Mouse (Mus musculus): Measurements from ENCODE around the gene Znrd1as. TPM values are rescaled to one million over a fixed set of nuclear protein-coding genes. Genes with fewer than 3 reads are reported as not detected.

Gene Znrd1as
- total RNA-seq, 2 experiments from 2014 or later: 5.5 to 6.6 TPM

- DNase-seq (ENCODE audit: low spot score in 2 of 2): no peak
These were observed 35.5 kb downstream of the Znrd1as start for GRCm38 (mm10) chr17:36993770-36994325.

- DNase-seq (ENCODE audit: low spot score in 2 of 2): no peak
These were observed 36.1 kb downstream of the Znrd1as start for GRCm38 (mm10) chr17:36994528-36994927.

GRCm38 (mm10) chr17:36995448-36995847, 37.1 kb downstream of the Znrd1as start:
- no peak for DNase-seq (ENCODE audit: low spot score in 2 of 2)

GRCm38 (mm10) chr17:36997033-36997735, 38.8 kb downstream of the Znrd1as start:
- DNase-seq (ENCODE audit: low spot score in 2 of 2): peak; percentile 73 to 88

GRCm38 (mm10) chr17:36998477-36998876, 40.1 kb downstream of the Znrd1as start:
- DNase-seq (ENCODE audit: low spot score in 2 of 2): no peak

- no peak for DNase-seq (ENCODE audit: low spot score in 2 of 2)
These were observed 42.5 kb downstream of the Znrd1as start, which contains the start of gene Zfp57 for GRCm38 (mm10) chr17:37000863-37001262. Gene Zfp57, plus strand, starts transcription at chr17:37001163.

- DNase-seq (ENCODE audit: low spot score in 2 of 2): peak; percentile 24 to 31
These were observed 44.3 kb downstream of the Znrd1as start for GRCm38 (mm10) chr17:37002364-37003330.

- DNase-seq (ENCODE audit: low spot score in 2 of 2): no peak
These were observed 45.0 kb downstream of the Znrd1as start for GRCm38 (mm10) chr17:37003366-37003765.

GRCm38 (mm10) chr17:37008161-37008560, 49.8 kb downstream of the Znrd1as start:
- no peak for DNase-seq (ENCODE audit: low spot score in 2 of 2)

- no peak for DNase-seq (ENCODE audit: low spot score in 2 of 2)
These were observed 51.2 kb downstream of the Znrd1as start for GRCm38 (mm10) chr17:37009460-37010042.

GRCm38 (mm10) chr17:37011719-37012118, 53.3 kb downstream of the Znrd1as start:
- no peak for DNase-seq (ENCODE audit: low spot score in 2 of 2)

- DNase-seq (ENCODE audit: low spot score in 2 of 2): no peak
These were observed 53.7 kb downstream of the Znrd1as start for GRCm38 (mm10) chr17:37012141-37012540.

Other genes starting within 250 kb of the Znrd1as start
- gene H2-M10.5, start 185.7 kb upstream of the Znrd1as start, total RNA-seq (2021): not detected
- not detected for gene H2-M10.6, start 146.4 kb upstream of the Znrd1as start, total RNA-seq (2021)
- 10 to 100 TPM; 20.1 to 20.2 TPM for gene Trim26, start 121.5 kb upstream of the Znrd1as start, total RNA-seq (2021)
- not detected for gene Trim15, start 91.4 kb upstream of the Znrd1as start, total RNA-seq (2021)
- gene Trim10, start 89.0 kb upstream of the Znrd1as start, total RNA-seq (2021): not detected
- gene Trim40, start 68.5 kb upstream of the Znrd1as start, total RNA-seq (2021): under 1 TPM in 1 of 2 experiments, not detected in 1; 0.40 TPM
- not detected for gene Trim31, start 60.5 kb upstream of the Znrd1as start, total RNA-seq (2021)
- 10 to 100 TPM in 1 of 2 experiments, 1 to 10 TPM in 1; 9.9 to 12.4 TPM for gene Rnf39, start 15.7 kb upstream of the Znrd1as start, total RNA-seq (2021)
- 100 to 1,000 TPM; 136 to 142 TPM for gene Ppp1r11, start 6.9 kb upstream of the Znrd1as start, total RNA-seq (2021)
- 10 to 100 TPM; 32.1 to 34.6 TPM for gene Znrd1, start within 50 bp of the Znrd1as start, total RNA-seq (2021)
- gene 2410137M14Rik, start 22.6 kb downstream of the Znrd1as start, total RNA-seq (2021): under 1 TPM; 0.40 to 0.58 TPM
- 1 to 10 TPM; 1.1 to 1.4 TPM for gene H2-M5, start 30.9 kb downstream of the Znrd1as start, total RNA-seq (2021)
- gene Zfp57, start 42.6 kb downstream of the Znrd1as start, total RNA-seq (2021): 10 to 100 TPM; 12.2 to 12.3 TPM
- gene Mog, start 64.8 kb downstream of the Znrd1as start, total RNA-seq (2021): 10 to 100 TPM; 21.3 to 24.8 TPM
- 100 to 1,000 TPM; 685 to 702 TPM for gene Gabbr1, start 87.4 kb downstream of the Znrd1as start, total RNA-seq (2021)
- gene Olfr90, start 129.9 kb downstream of the Znrd1as start, total RNA-seq (2021): not detected
- not detected for gene Olfr91, start 139.7 kb downstream of the Znrd1as start, total RNA-seq (2021)
- not detected for gene Olfr92, start 161.5 kb downstream of the Znrd1as start, total RNA-seq (2021)
- not detected for gene Olfr93, start 202.9 kb downstream of the Znrd1as start, total RNA-seq (2021)
- gene Ubd, start 235.3 kb downstream of the Znrd1as start, total RNA-seq (2021): not detected
- gene Olfr94, start 242.4 kb downstream of the Znrd1as start, total RNA-seq (2021): not detected